Mouse (Mus musculus): ENCODE measurements around the gene Wee1.
"Not testable (repeated sequence)": the region's sequence is repeated elsewhere in the genome, so short reads cannot be mapped to it uniquely, and the experiment has no call there.

Wee1 gene

GRCm38 (mm10) chr7:110121516-110122288, at the start of gene Wee1:
TSS of gene Wee1 (plus strand) at chr7:110122046.
- DNase-seq: peak; percentile 98

- no peak for DNase-seq
Measured at GRCm38 (mm10) chr7:110078168-110078567, 43.7 kb upstream of the Wee1 start.

GRCm38 (mm10) chr7:110083386-110084165, 38.3 kb upstream of the Wee1 start:
- DNase-seq: peak; percentile 43

GRCm38 (mm10) chr7:110085217-110085616, 36.6 kb upstream of the Wee1 start:
- no peak for DNase-seq

- DNase-seq: no peak
Measured at GRCm38 (mm10) chr7:110087914-110088313, 33.9 kb upstream of the Wee1 start.

- no peak for DNase-seq
Measured at GRCm38 (mm10) chr7:110091670-110092069, 30.2 kb upstream of the Wee1 start.

GRCm38 (mm10) chr7:110096332-110096731, 25.5 kb upstream of the Wee1 start:
- DNase-seq: no peak

GRCm38 (mm10) chr7:110097106-110097793, 24.6 kb upstream of the Wee1 start:
- DNase-seq: no peak

GRCm38 (mm10) chr7:110100854-110101253, 21.0 kb upstream of the Wee1 start:
- DNase-seq: no peak

GRCm38 (mm10) chr7:110101266-110101665, 20.6 kb upstream of the Wee1 start:
- no peak for DNase-seq

- no peak for DNase-seq
Measured at GRCm38 (mm10) chr7:110105041-110105440, 16.8 kb upstream of the Wee1 start.

GRCm38 (mm10) chr7:110106633-110107032, 15.2 kb upstream of the Wee1 start:
- DNase-seq: no peak

- DNase-seq: not testable (repeated sequence)
Measured at GRCm38 (mm10) chr7:110108524-110108923, 13.3 kb upstream of the Wee1 start.

- DNase-seq: peak; percentile 62
Measured at GRCm38 (mm10) chr7:110108967-110109610, 12.8 kb upstream of the Wee1 start.

- no peak for DNase-seq
Measured at GRCm38 (mm10) chr7:110110061-110110656, 11.7 kb upstream of the Wee1 start.

- DNase-seq: no peak
Measured at GRCm38 (mm10) chr7:110114699-110115098, 7.1 kb upstream of the Wee1 start.

- DNase-seq: no peak
Measured at GRCm38 (mm10) chr7:110116731-110117291, 5.0 kb upstream of the Wee1 start.

GRCm38 (mm10) chr7:110118448-110118847, 3.4 kb upstream of the Wee1 start:
- no peak for DNase-seq

GRCm38 (mm10) chr7:110120157-110120784, 1.6 kb upstream of the Wee1 start:
- DNase-seq: no peak

GRCm38 (mm10) chr7:110121162-110121515, 707 bp upstream of the Wee1 start:
- DNase-seq: no peak

- DNase-seq: no peak
Measured at GRCm38 (mm10) chr7:110122289-110122564, 381 bp downstream of the Wee1 start.

Data from thymus, postnatal 25 days (tissue).